Mouse (Mus musculus) forebrain, postnatal 0 days (tissue): ENCODE measurements at regions not wholly inside any gene's neighbourhood (a gene's known extent, or its start where the extent isn't known, plus 50 kb on each side); places are given as distances from the start of the nearest gene placed in this dataset.

ENCODE experiments used
- ATAC-seq: fragments of 200-750 bp; cut with Nextera tagmentation; 2 replicates; pipeline ENCODE4 v1.8.0; 2017; ENCODE audit warnings: mild to moderate bottlenecking, moderate library complexity
- DNase-seq: peaks from one replicate; pipeline ENCODE4 v3.0.0-alpha.2; 2015
- H3K27ac ChIP-seq: fragments of 300-500 bp; sonication (generic); 2 replicates; pipeline ENCODE4 v1.5.1; 2014; ENCODE audit warnings: low read depth, mild to moderate bottlenecking, antibody characterized with exemption, low read length, moderate library complexity, mixed read lengths
- H3K27me3 ChIP-seq: fragments of 300-500 bp; sonication (generic); 2 replicates; pipeline ENCODE4 v1.6.1; 2014; ENCODE audit warnings: mild to moderate bottlenecking, low read length, mixed read lengths; ENCODE audit not compliant: insufficient read depth
- H3K36me3 ChIP-seq: fragments of 300-500 bp; sonication (generic); 2 replicates; pipeline ENCODE4 v1.6.1; 2014; ENCODE audit warnings: mild to moderate bottlenecking, moderate library complexity; ENCODE audit not compliant: insufficient read depth
- H3K4me1 ChIP-seq: fragments of 300-500 bp; sonication (generic); 2 replicates; pipeline ENCODE4 v1.6.1; 2014; ENCODE audit warnings: antibody characterized with exemption; ENCODE audit not compliant: insufficient read depth
- H3K4me2 ChIP-seq: fragments of 300-500 bp; sonication (generic); 2 replicates; pipeline ENCODE4 v1.6.1; 2014; ENCODE audit warnings: low read depth, mild to moderate bottlenecking, moderate library complexity
- H3K4me3 ChIP-seq: fragments of 300-500 bp; sonication (generic); 2 replicates; pipeline ENCODE4 v1.5.1; 2014; ENCODE audit warnings: low read depth, low read length, mixed read lengths
- H3K9ac ChIP-seq: fragments of 300-500 bp; sonication (generic); 2 replicates; pipeline ENCODE4 v1.6.1; 2014; ENCODE audit warnings: mild to moderate bottlenecking
- H3K9me3 ChIP-seq: fragments of 300-500 bp; sonication (generic); 2 replicates; pipeline ENCODE4 v1.6.1; 2016; ENCODE audit warnings: low read length
- CTCF ChIP-seq: sonication (generic); IDR thresholded peaks from 2 replicates; pipeline ENCODE4 v1.5.1; 2016; ENCODE audit warnings: antibody characterized with exemption, control low read depth, low read depth
- WGBS: fragments of 180-500 bp; shearing (Covaris S2); extraction: QIAGEN DNeasy Blood & Tissue Kit; methylation state at CpG from one replicate; pipeline ENCODE4 v1.1.7; 2014; 5-methylcytosine and 5-hydroxymethylcytosine counted together

GRCm38 (mm10) chr16:5688322-5688721 is 196.8 kb upstream of the Rbfox1 start:
- H3K27ac ChIP-seq = no peak overlapping the region
- no peaks in the 10 kb centered on the region for H3K4me1 ChIP-seq
- no peak overlapping the region for H3K9ac ChIP-seq
- H3K4me2 ChIP-seq = no peak overlapping the region
- H3K4me3 ChIP-seq = no peak overlapping the region
- ATAC-seq (peak; percentile 62; the same call in 1 of the 2 replicates), DNase-seq (peak; percentile 30)
- no peaks in the 10 kb centered on the region for H3K36me3 ChIP-seq
- H3K27me3 ChIP-seq = no peaks in the 10 kb centered on the region
- 64% methylated on average over 3 of the region's 3 CpGs for WGBS
- no peaks in the 10 kb centered on the region for H3K9me3 ChIP-seq
- no peak for TF ChIP-seq CTCF

DNA sequence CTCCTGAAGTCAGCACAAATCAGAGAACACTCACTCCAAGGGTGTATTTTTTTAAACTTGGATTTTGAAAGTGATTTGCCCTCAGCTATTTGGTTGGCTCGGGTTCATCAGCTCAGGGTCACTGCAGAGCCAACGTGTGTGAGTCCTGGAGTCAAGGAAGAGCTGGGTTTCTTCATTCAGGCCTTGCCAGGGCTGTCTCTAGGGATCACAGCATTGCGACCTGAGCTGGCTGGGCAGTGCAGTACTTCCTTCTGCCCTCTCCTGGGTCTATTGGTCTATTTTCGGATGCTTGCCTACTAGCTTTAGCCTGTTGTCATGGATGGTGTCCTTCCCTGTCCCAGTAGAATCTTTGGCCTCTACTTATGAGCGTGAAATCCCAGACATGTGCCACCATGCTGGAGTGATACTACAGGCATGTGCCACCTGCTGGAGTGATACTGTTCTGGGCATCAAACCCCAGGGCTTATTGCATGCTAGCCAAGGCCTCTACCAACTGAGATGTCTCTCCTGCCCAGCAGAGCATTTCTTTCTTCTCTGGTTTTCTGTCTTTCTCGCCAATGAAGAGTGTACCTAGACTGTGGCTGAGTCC is 211.7 kb upstream of the Rbfox1 start:
- Histone ChIP-seq H3K4me2 (no peak overlapping the region), H3K27ac (peak overlapping the region; percentile 63), H3K4me1 (peaks cover 12% of the 10 kb centered on the region; the same call in 1 of the 2 replicates), H3K9ac (no peak overlapping the region), H3K4me3 (no peak overlapping the region), H3K36me3 (no peaks in the 10 kb centered on the region), H3K9me3 (no peaks in the 10 kb centered on the region), H3K27me3 (no peaks in the 10 kb centered on the region)
- no peak for DNase-seq
- TF ChIP-seq CTCF = no peak
- ATAC-seq = peak; percentile 27
- WGBS = 65% methylated on average over 6 of the region's 6 CpGs

DNA sequence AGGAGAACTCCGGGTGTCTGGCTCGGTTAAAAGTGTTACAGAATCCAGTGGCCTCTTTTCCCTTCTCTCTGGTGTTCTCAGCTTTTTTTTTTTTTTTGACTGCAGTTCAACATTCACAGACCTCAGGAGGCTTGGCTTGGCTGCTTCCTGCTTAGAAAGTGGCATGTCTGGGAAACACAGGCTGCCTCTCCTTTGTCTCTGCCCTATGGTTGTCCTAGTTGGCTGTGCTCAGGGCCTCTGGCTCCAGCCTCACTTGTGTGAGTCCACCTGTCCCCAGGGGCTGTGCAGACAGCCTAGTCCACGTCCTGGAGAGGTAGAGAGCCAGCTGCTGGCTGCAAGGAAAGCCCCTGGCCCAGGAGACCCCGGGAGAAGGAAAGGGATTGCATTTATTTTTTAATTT is 212.3 kb upstream of the Rbfox1 start:
- peak; percentile 66 for DNase-seq
- 29% methylated on average over 4 of the region's 4 CpGs for WGBS
- Histone ChIP-seq H3K9ac (no peak overlapping the region), H3K27me3 (no peaks in the 10 kb centered on the region), H3K4me1 (peaks cover 12% of the 10 kb centered on the region; the same call in 1 of the 2 replicates), H3K4me2 (no peak overlapping the region), H3K27ac (peak overlapping the region; percentile 63), H3K36me3 (no peaks in the 10 kb centered on the region), H3K9me3 (no peaks in the 10 kb centered on the region), H3K4me3 (no peak overlapping the region)
- TF ChIP-seq CTCF = no peak
- peak; percentile 71 for ATAC-seq

DNA sequence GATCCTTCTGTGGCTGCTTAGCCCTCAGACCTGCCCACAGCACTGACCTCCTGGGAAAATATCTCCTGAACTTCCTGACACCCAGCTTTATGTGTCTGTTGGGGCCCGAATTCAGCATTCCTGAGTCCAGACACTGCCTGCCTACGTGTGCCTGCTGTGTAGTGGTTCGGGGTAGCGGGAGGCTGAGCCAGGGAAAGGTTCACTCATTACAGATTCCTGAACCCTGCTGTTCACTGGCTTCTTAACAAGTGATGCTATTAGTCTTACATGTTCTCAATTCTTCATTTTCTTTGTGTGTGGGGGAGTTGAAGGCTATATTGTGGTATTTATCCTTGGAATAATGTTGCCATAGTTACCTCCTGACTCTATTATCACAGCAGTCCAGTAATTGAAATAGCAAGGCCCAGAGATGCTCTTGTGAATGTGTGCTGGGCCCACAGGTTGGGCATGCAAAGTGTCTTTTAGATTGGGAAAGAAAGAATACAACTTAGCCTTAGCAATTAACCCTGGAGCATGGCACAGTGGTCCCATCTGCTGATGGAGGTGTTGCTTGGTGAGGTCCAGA is 216.7 kb upstream of the Rbfox1 start:
- DNase-seq = peak; percentile 32
- Histone ChIP-seq H3K4me2 (no peak overlapping the region), H3K9ac (no peak overlapping the region), H3K36me3 (no peaks in the 10 kb centered on the region), H3K27ac (0 out of 2 replicates have a peak overlapping the region, but pooled peaks have one; percentile 15), H3K9me3 (no peaks in the 10 kb centered on the region), H3K27me3 (no peaks in the 10 kb centered on the region), H3K4me3 (no peak overlapping the region), H3K4me1 (peaks cover 5% of the 10 kb centered on the region; the same call in 1 of the 2 replicates)
- peak; percentile 28 for ATAC-seq
- WGBS = 32% methylated on average over 4 of the region's 4 CpGs
- no peak for TF ChIP-seq CTCF

- no peak for TF ChIP-seq CTCF
- Histone ChIP-seq H3K9me3 (no peaks in the 10 kb centered on the region), H3K36me3 (no peaks in the 10 kb centered on the region), H3K27me3 (no peaks in the 10 kb centered on the region), H3K9ac (no peak overlapping the region), H3K4me3 (no peak overlapping the region), H3K4me1 (no peaks in the 10 kb centered on the region), H3K27ac (no peak overlapping the region), H3K4me2 (no peak overlapping the region)
- WGBS = 68% methylated on average over 5 of the region's 5 CpGs
- DNase-seq (no peak), ATAC-seq (0 out of 2 replicates have a peak, but pooled peaks have one; percentile 18)
These were observed 223.2 kb upstream of the Rbfox1 start for GRCm38 (mm10) chr16:5661918-5662317.

- WGBS = 74% methylated on average over 1 of the region's 1 CpGs
- no peak for TF ChIP-seq CTCF
- Histone ChIP-seq H3K9ac (no peak overlapping the region), H3K27me3 (no peaks in the 10 kb centered on the region), H3K4me3 (no peak overlapping the region), H3K9me3 (no peaks in the 10 kb centered on the region), H3K36me3 (no peaks in the 10 kb centered on the region), H3K4me2 (no peak overlapping the region), H3K4me1 (no peaks in the 10 kb centered on the region), H3K27ac (no peak overlapping the region)
- ATAC-seq = no peak
- no peak for DNase-seq
These were observed 233.6 kb upstream of the Rbfox1 start for GRCm38 (mm10) chr16:5651551-5651950.

- no peaks in the 10 kb centered on the region for H3K27me3 ChIP-seq
- H3K27ac ChIP-seq = no peak overlapping the region
- no peak overlapping the region for H3K4me3 ChIP-seq
- H3K36me3 ChIP-seq = no peaks in the 10 kb centered on the region
- H3K4me1 ChIP-seq = no peaks in the 10 kb centered on the region
- DNase-seq (no peak), ATAC-seq (no peak)
- H3K4me2 ChIP-seq = no peak overlapping the region
- H3K9ac ChIP-seq = no peak overlapping the region
- TF ChIP-seq CTCF = no peak
- no peaks in the 10 kb centered on the region for H3K9me3 ChIP-seq
- WGBS = 51% methylated on average over 4 of the region's 4 CpGs
These were observed 234.2 kb upstream of the Rbfox1 start for GRCm38 (mm10) chr16:5651002-5651401.
